Mouse (Mus musculus): ENCODE data around the gene Pck1.

GRCm38 (mm10) chr2:173110571-173110970 lies 42.3 kb upstream of the Pck1 start:
- TF ChIP-seq CTCF (conservative IDR thresholded peaks at IDR 0.05; ENCODE audit: insufficient read depth, insufficient read length, low read depth, low read length) (no peak), POLR2A (IDR thresholded peaks at IDR 0.05; ENCODE audit: low read depth, low read length) (no peak)

Measured in kidney, adult 2 months (tissue).